Comparison of ENCODE assay signal across 18 mouse cellular contexts in the genomic region with DNA sequence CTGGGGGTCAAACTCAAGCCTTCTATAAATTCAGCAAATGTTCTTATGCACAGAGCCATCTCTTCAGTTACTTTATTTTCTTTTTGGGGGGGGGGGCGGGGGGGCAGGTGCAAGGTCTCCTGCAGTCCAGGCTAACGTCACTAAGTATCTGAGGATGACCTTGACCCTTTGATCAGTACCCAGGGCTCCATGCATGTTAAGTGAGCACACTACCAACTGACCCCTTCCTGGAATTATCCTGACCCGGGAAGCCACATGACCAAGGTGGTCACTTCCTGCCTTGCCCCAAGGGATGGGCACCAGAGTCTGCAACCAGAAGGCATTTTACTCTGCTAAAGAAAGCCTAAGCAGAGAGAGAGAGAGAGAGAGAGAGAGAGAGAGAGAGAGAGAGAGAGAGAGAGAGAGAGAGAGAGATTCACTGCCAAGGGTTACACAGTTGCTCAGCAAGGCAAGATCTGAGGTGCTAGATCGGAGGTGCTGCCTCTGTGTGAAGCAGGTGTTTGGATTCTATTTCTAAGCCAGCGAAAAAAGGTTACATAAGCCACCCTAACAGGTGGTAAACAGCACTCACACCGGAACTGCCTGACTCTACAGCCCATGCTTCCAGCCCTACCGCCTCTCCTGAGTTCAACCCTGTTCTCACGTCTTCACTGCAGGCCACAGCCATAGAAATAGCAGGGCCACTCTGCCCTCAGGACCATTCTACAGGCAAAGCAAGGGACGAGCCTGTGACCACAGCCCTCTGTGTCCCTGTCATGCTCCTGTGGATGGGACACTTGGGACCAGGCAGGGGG. TPM values are rescaled to one million over a fixed set of nuclear protein-coding genes. Genes with fewer than 3 reads are reported as not detected.
DNase-seq lines count a peak whose midpoint lies in the region; ATAC-seq and TF ChIP-seq lines count a peak whose summit lies in the region.
"Had no signal": no experiment of that assay in that cellular context is flagged by ENCODE, and none has a peak within 500 bp of the region (broad histone marks: within the 10 kb centered on the region; RNA-seq: fewer than 3 reads in every experiment).

No protein-coding gene starts in this region.

- no peak for ATAC-seq in stomach, embryonic 16.5 days (ENCODE audit: insufficient read depth, low FRiP score)
- no peak for ATAC-seq in stomach, postnatal 0 days (ENCODE audit: low FRiP score, low TSS enrichment)
- ATAC-seq in kidney, postnatal 0 days (replicated peaks; ENCODE audit: low FRiP score, low read depth): no peak
- no peak for ATAC-seq in intestine, postnatal 0 days
- ATAC-seq: forebrain, embryonic 15.5 days; liver, embryonic 12.5 days had no signal

- H3K9me3 ChIP-seq in stomach, embryonic 16.5 days (replicated peaks; ENCODE audit: control insufficient read depth, low read length): no peaks in the 10 kb centered on the region
- H3K9me3 ChIP-seq in stomach, postnatal 0 days (ENCODE audit: control insufficient read depth, low read length): no peaks in the 10 kb centered on the region
- H3K9me3 ChIP-seq in kidney, postnatal 0 days (replicated peaks; ENCODE audit: low read length): no peaks in the 10 kb centered on the region
- H3K9me3 ChIP-seq in intestine, postnatal 0 days (ENCODE audit: control insufficient read depth): no peaks in the 10 kb centered on the region
- H3K9me3 ChIP-seq: forebrain, embryonic 15.5 days; liver, embryonic 12.5 days; lung, embryonic 15.5 days had no signal

- no peak overlapping the region for H3K4me2 ChIP-seq in stomach, embryonic 16.5 days (ENCODE audit: low read depth, low read length)
- no peak overlapping the region for H3K4me2 ChIP-seq in stomach, postnatal 0 days (replicated peaks; ENCODE audit: low read depth)
- H3K4me2 ChIP-seq in kidney, postnatal 0 days (ENCODE audit: low read length): peak overlapping the region; percentile 28; the same call in 1 of the 2 replicates
- H3K4me2 ChIP-seq in intestine, postnatal 0 days (replicated peaks; ENCODE audit: low read depth): no peak overlapping the region
- H3K4me2 ChIP-seq: forebrain, embryonic 15.5 days; liver, embryonic 12.5 days had no signal

- 60% methylated on average over 9 of the region's 9 CpGs for WGBS in stomach, embryonic 16.5 days
- WGBS in stomach, postnatal 0 days: 66% methylated on average over 9 of the region's 9 CpGs
- WGBS in kidney, postnatal 0 days: 59% methylated on average over 9 of the region's 9 CpGs
- WGBS in intestine, postnatal 0 days: 74% methylated on average over 9 of the region's 9 CpGs

- peaks cover 2% of the 10 kb centered on the region; the same call in 1 of the 2 replicates for H3K27me3 ChIP-seq in stomach, embryonic 16.5 days (ENCODE audit: control insufficient read depth, insufficient read depth, low read length)
- 0 out of 2 replicates have a peak, but pooled peaks cover 2% of the 10 kb centered on the region for H3K27me3 ChIP-seq in stomach, postnatal 0 days (ENCODE audit: control insufficient read depth, insufficient read depth, low read length)
- no peaks in the 10 kb centered on the region for H3K27me3 ChIP-seq in kidney, postnatal 0 days (ENCODE audit: insufficient read depth, low read length)
- H3K27me3 ChIP-seq in intestine, postnatal 0 days (replicated peaks; ENCODE audit: control insufficient read depth, insufficient read depth, low read length): peaks cover 22% of the 10 kb centered on the region
- H3K27me3 ChIP-seq: lung, embryonic 15.5 days had no signal

- no peak for TF ChIP-seq CTCF in gastrocnemius, adult 2 months (IDR thresholded peaks at IDR 0.05)
- TF ChIP-seq CTCF in stomach, postnatal 0 days (IDR thresholded peaks at IDR 0.05; ENCODE audit: low read depth): no peak
- TF ChIP-seq CTCF in kidney, postnatal 0 days (IDR thresholded peaks at IDR 0.05; ENCODE audit: low read depth): no peak
- no peak for TF ChIP-seq CTCF in intestine, postnatal 0 days (IDR thresholded peaks at IDR 0.05; ENCODE audit: low read depth)

- H3K4me1 ChIP-seq in stomach, embryonic 16.5 days (ENCODE audit: control insufficient read depth, insufficient read depth, low read length): peaks cover 10% of the 10 kb centered on the region; the same call in 1 of the 2 replicates
- peaks cover 7% of the 10 kb centered on the region; the same call in 1 of the 2 replicates for H3K4me1 ChIP-seq in stomach, postnatal 0 days (replicated peaks; ENCODE audit: control insufficient read depth, insufficient read depth)
- H3K4me1 ChIP-seq in kidney, postnatal 0 days (replicated peaks; ENCODE audit: insufficient read depth, low read length): peaks cover 29% of the 10 kb centered on the region
- H3K4me1 ChIP-seq in intestine, postnatal 0 days (replicated peaks; ENCODE audit: control insufficient read depth, insufficient read depth, low read length): no peaks in the 10 kb centered on the region; the same call in 1 of the 2 replicates

- peak overlapping the region; percentile 23; the same call in 1 of the 2 replicates for H3K9ac ChIP-seq in stomach, embryonic 16.5 days (ENCODE audit: low read length)
- H3K9ac ChIP-seq in stomach, postnatal 0 days (ENCODE audit: low read length): no peak overlapping the region
- 0 out of 2 replicates have a peak overlapping the region, but pooled peaks have one; percentile 6 for H3K9ac ChIP-seq in kidney, postnatal 0 days (ENCODE audit: low read depth, low read length)
- no peak overlapping the region for H3K9ac ChIP-seq in intestine, postnatal 0 days (ENCODE audit: low read depth, low read length)
- H3K9ac ChIP-seq: forebrain, embryonic 15.5 days; liver, embryonic 12.5 days; lung, embryonic 15.5 days had no signal

- no peak for TF ChIP-seq EP300 in stomach, postnatal 0 days (optimal IDR thresholded peaks at IDR 0.05)

- peak overlapping the region; percentile 90 for H3K27ac ChIP-seq in gastrocnemius, adult 2 months
- no peak overlapping the region for H3K27ac ChIP-seq in stomach, embryonic 16.5 days (ENCODE audit: low read length)
- no peak overlapping the region for H3K27ac ChIP-seq in stomach, postnatal 0 days (replicated peaks)
- H3K27ac ChIP-seq in kidney, postnatal 0 days: peak overlapping the region; percentile 36; the same call in 1 of the 2 replicates
- no peak overlapping the region for H3K27ac ChIP-seq in intestine, postnatal 0 days (ENCODE audit: low read depth, low read length)
- H3K27ac ChIP-seq: forebrain, embryonic 15.5 days; liver, embryonic 12.5 days had no signal

- peak overlapping the region; percentile 82 for H3K4me3 ChIP-seq in gastrocnemius, adult 2 months
- no peak overlapping the region for H3K4me3 ChIP-seq in stomach, embryonic 16.5 days (replicated peaks; ENCODE audit: low read length)
- H3K4me3 ChIP-seq in stomach, postnatal 0 days (ENCODE audit: low read depth, low read length): no peak overlapping the region
- no peak overlapping the region for H3K4me3 ChIP-seq in kidney, postnatal 0 days (replicated peaks; ENCODE audit: low read depth, low read length)
- H3K4me3 ChIP-seq in intestine, postnatal 0 days (ENCODE audit: low read depth, low read length): no peak overlapping the region
- H3K4me3 ChIP-seq: erythroblast, embryonic 14.5 days; forebrain, embryonic 15.5 days; liver, embryonic 12.5 days; lung, embryonic 15.5 days; myocyte had no signal

- no peaks in the 10 kb centered on the region for H3K36me3 ChIP-seq in stomach, embryonic 16.5 days (ENCODE audit: control insufficient read depth, insufficient read depth, low read length)
- no peaks in the 10 kb centered on the region for H3K36me3 ChIP-seq in stomach, postnatal 0 days (ENCODE audit: control insufficient read depth, insufficient read depth, low read length)
- H3K36me3 ChIP-seq in kidney, postnatal 0 days (ENCODE audit: insufficient read depth, low read length): 0 out of 2 replicates have a peak, but pooled peaks cover 14% of the 10 kb centered on the region
- no peaks in the 10 kb centered on the region for H3K36me3 ChIP-seq in intestine, postnatal 0 days (ENCODE audit: control insufficient read depth, insufficient read depth)
- H3K36me3 ChIP-seq: forebrain, embryonic 15.5 days; liver, embryonic 12.5 days; lung, embryonic 15.5 days had no signal

- intact Hi-C loops in gastrocnemius, adult 2 months (cut with DNase I): loop anchor here (2.0 kb wide), 1 partner anchor 43 kb away; no protein-coding TSS in a partner anchor

- no peak for DNase-seq in gastrocnemius, adult 2 months
- no peak for DNase-seq in gastrocnemius, postnatal 10 days
- peak; percentile 61 for DNase-seq in kidney, adult 11 months
- DNase-seq in kidney, postnatal 10 days: no peak
- no peak for DNase-seq in stomach, postnatal 0 days (ENCODE audit: low spot score)
- DNase-seq in kidney, postnatal 0 days (ENCODE audit: low spot score): no peak
- DNase-seq: cerebellum, adult 2 months; midbrain, embryonic 14.5 days; retina, postnatal 1 day; right cerebral cortex, postnatal 4 days had no signal

RNA-seq across cellular contexts. Expression of gene Rapgef3, which starts 4.3 kb away (rescaled TPM):
- 10 to 100 TPM in 1 of 2 experiments, 1 to 10 TPM in 1; 9.8 to 13.6 TPM for total RNA-seq in gastrocnemius, adult 2 months (2021)
- total RNA-seq in gastrocnemius, postnatal 10 days (2021): 1 to 10 TPM; 7.4 to 8.5 TPM
- polyA plus RNA-seq in stomach, embryonic 16.5 days (2015; fragmentation: Nextera tagmentation; extraction: Ambion mirVana): 9.4 and 12.6 TPM in 2 replicates
- polyA plus RNA-seq in stomach, postnatal 0 days (2015; fragmentation: Nextera tagmentation; extraction: Ambion mirVana): 3.2 and 4.2 TPM in 2 replicates
- 27.5 and 29.2 TPM in 2 replicates for polyA plus RNA-seq in kidney, postnatal 0 days (2015; fragmentation: Nextera tagmentation; extraction: Ambion mirVana)
- 2.7 and 3.5 TPM in 2 replicates for polyA plus RNA-seq in intestine, postnatal 0 days (2015; fragmentation: Nextera tagmentation; extraction: Ambion mirVana)
- polyA plus RNA-seq: erythroblast, embryonic 14.5 days had no signal

RNA-seq across cellular contexts. Expression of gene Slc48a1, which starts 14.9 kb away (rescaled TPM):
- total RNA-seq in gastrocnemius, adult 2 months (2021): 10 to 100 TPM; 44.5 to 47.1 TPM
- total RNA-seq in gastrocnemius, postnatal 10 days (2021): 10 to 100 TPM; 34.5 to 42.6 TPM
- polyA plus RNA-seq in stomach, embryonic 16.5 days (2015; fragmentation: Nextera tagmentation; extraction: Ambion mirVana): 36.5 and 39.3 TPM in 2 replicates
- polyA plus RNA-seq in stomach, postnatal 0 days (2015; fragmentation: Nextera tagmentation; extraction: Ambion mirVana): 36.7 and 40.7 TPM in 2 replicates
- 86.9 and 108 TPM in 2 replicates for polyA plus RNA-seq in kidney, postnatal 0 days (2015; fragmentation: Nextera tagmentation; extraction: Ambion mirVana)
- 23.1 and 24.3 TPM in 2 replicates for polyA plus RNA-seq in intestine, postnatal 0 days (2015; fragmentation: Nextera tagmentation; extraction: Ambion mirVana)

RNA-seq across cellular contexts. Expression of gene Endou, which starts 32.3 kb away (rescaled TPM):
- total RNA-seq in gastrocnemius, adult 2 months (2021): under 1 TPM; 0.13 to 0.22 TPM
- under 1 TPM; 0.56 to 0.82 TPM for total RNA-seq in gastrocnemius, postnatal 10 days (2021)
- polyA plus RNA-seq in stomach, embryonic 16.5 days (2015; fragmentation: Nextera tagmentation; extraction: Ambion mirVana): 6.4 and 18.3 TPM in 2 replicates
- 37.0 and 38.3 TPM in 2 replicates for polyA plus RNA-seq in stomach, postnatal 0 days (2015; fragmentation: Nextera tagmentation; extraction: Ambion mirVana)
- polyA plus RNA-seq in kidney, postnatal 0 days (2015; fragmentation: Nextera tagmentation; extraction: Ambion mirVana): 1.5 and 2.2 TPM in 2 replicates
- polyA plus RNA-seq in intestine, postnatal 0 days (2015; fragmentation: Nextera tagmentation; extraction: Ambion mirVana): 0.40 and 0.42 TPM in 2 replicates
- polyA plus RNA-seq: embryonic facial prominence, embryonic 11.5 days; erythroblast, embryonic 14.5 days; liver, embryonic 12.5 days had no signal

RNA-seq across cellular contexts. Expression of gene Rpap3, which starts 57.8 kb away (rescaled TPM):
- total RNA-seq in gastrocnemius, adult 2 months (2021): 10 to 100 TPM; 11.4 to 13.3 TPM
- total RNA-seq in gastrocnemius, postnatal 10 days (2021): 10 to 100 TPM; 10.2 to 13.2 TPM
- 20.5 and 20.6 TPM in 2 replicates for polyA plus RNA-seq in stomach, embryonic 16.5 days (2015; fragmentation: Nextera tagmentation; extraction: Ambion mirVana)
- 13.3 and 13.9 TPM in 2 replicates for polyA plus RNA-seq in stomach, postnatal 0 days (2015; fragmentation: Nextera tagmentation; extraction: Ambion mirVana)
- polyA plus RNA-seq in kidney, postnatal 0 days (2015; fragmentation: Nextera tagmentation; extraction: Ambion mirVana): 36.3 and 37.2 TPM in 2 replicates
- 11.8 and 12.0 TPM in 2 replicates for polyA plus RNA-seq in intestine, postnatal 0 days (2015; fragmentation: Nextera tagmentation; extraction: Ambion mirVana)

Comparison
In these comparisons a context has a peak if more than half of its experiments do, and no peak if none do; other contexts are left out.
1. H3K9ac ChIP-seq: peak in stomach, embryonic 16.5 days (single experiment) and kidney, postnatal 0 days (single experiment); none in stomach, postnatal 0 days (single experiment) and intestine, postnatal 0 days (single experiment).
2. H3K27ac ChIP-seq: peak in gastrocnemius, adult 2 months (single experiment) and kidney, postnatal 0 days (single experiment); none in stomach, embryonic 16.5 days (single experiment), stomach, postnatal 0 days (single experiment) and intestine, postnatal 0 days (single experiment).